Mouse (Mus musculus): Measurements from ENCODE around the gene Camkmt. TPM values are rescaled to one million over a fixed set of nuclear protein-coding genes. Genes with fewer than 3 reads are reported as not detected.

Camkmt gene
- total RNA-seq, 2 experiments from 2014 or later = 11.8 to 12.5 TPM

DNA sequence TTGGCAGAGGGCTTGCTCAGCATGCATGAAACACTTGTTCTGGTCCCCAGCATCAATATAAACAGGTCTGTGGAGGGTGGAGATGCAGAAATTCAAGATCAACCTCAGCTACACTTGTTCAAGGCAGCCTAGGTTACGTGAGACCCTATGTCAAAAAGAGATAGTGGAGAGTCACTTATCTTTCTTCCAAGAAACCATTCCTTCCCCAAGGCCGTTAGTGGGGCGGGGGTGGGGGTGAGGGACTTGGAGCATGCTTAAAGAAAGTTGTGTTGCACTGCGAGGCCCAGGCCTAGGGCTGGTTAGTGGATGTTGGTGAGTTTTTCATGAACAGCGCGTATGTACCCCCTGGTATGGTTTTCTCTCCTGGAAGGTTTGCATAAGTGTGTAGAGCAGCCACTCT lies 292.6 kb downstream of the Camkmt start:
- intact Hi-C loops (cut with DNase I) = no loop called here
- DNase-seq (ENCODE audit: extremely low spot score in 1 of 2, low spot score in 2 of 2) = no peak

DNA sequence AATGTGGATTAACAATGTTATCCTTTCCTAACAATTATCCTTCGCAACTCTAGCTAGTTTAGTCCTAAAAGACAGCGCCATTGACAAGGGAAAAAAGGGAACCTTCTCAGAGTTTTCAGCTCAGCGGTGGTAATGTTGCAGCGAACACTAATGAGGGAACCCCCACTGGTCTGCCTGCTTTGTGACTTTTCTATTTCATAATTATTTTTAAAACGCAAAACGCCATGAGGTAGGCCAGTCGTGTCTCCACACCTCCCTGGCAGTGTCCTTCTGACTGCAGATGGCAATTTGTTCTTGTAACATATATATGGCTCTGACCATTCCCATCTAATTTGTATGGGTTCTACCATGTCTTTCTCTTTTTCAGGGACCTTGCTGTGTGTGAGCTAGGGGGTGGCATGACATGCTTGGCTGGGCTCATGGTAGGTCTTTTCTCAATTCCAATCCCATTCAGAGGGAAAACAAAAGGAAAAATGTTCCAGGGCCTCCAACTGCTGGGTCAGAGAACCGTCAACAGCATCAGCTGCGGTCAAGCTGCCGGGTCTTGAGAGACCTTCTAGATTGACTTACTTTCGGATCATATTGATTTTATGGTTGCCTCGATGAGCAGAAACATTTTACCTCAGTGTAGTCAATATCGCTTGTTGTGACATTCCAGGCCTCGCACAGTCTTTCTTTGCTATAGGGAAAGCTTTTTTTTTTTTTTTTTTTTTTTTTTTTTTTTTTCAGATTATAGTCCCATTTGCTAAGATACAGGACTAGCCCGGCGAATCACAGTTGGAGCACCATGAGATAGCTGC lies 302.9 kb downstream of the Camkmt start:
- no peak for DNase-seq (ENCODE audit: extremely low spot score in 1 of 2, low spot score in 2 of 2)
- intact Hi-C loops (cut with DNase I) = no loop called here

DNA sequence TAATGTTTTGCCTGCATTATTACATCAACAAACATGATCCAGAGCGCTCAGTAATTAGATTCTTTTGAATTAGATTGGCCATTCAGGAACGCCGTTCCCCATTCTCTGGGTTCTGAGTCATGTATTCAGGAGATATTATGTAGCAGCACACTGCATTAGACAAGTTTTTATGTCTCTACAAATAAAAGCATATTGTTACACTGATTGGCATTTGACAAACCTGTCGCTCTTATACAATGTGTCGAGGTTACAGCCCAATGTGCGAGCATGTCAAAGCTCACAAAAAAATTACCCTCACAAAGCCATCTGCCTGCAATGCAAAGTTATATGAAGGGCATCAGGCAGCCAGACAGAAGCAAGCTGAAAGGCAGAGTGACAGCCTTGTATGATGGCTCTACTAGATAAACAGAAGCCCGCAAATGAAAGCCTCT lies 303.6 kb downstream of the Camkmt start:
- no peak for DNase-seq (ENCODE audit: extremely low spot score in 1 of 2, low spot score in 2 of 2)
- intact Hi-C loops (cut with DNase I) = no loop called here

DNA sequence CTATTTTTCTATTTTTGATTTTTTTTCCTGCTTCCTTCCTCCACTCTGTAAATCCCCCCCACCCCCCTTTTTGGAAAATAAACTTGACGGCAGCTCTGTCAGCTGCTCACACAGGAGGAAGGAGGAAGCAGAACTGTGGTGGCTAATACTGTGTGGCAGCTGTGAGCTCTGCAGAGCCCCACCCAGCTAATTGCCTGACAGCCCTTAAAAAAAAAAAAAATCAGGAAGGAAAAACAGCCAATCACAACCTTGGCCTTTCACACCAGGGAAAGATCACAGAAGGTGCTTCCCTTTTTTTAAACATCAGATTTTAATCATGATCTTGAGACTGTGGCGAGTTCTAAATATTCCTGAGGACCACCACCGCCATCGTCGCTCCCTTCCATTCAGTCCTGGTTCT lies 305.1 kb downstream of the Camkmt start:
- no peak for DNase-seq (ENCODE audit: extremely low spot score in 1 of 2, low spot score in 2 of 2)
- intact Hi-C loops (cut with DNase I) = no loop called here

DNA sequence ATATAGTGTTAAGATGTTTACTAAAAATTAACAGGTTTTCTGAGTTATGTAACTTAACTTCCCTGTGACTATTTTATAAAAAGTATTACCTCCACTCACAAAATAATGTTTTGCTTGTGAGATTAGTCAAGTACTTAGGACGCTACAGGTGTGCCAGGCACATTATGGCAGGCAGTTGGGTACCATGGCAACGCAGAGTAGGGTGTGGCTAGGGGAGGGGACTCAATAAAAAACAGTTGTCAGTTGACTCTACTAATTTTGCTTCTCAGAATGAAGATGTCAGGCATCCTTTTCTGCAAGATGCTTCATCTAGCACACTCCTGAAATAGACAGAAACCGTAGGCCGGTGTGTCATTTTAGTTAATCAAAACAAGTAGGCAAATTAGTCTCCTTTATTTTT lies 310.4 kb downstream of the Camkmt start:
- intact Hi-C loops (cut with DNase I) = no loop called here
- no peak for DNase-seq (ENCODE audit: extremely low spot score in 1 of 2, low spot score in 2 of 2)

DNA sequence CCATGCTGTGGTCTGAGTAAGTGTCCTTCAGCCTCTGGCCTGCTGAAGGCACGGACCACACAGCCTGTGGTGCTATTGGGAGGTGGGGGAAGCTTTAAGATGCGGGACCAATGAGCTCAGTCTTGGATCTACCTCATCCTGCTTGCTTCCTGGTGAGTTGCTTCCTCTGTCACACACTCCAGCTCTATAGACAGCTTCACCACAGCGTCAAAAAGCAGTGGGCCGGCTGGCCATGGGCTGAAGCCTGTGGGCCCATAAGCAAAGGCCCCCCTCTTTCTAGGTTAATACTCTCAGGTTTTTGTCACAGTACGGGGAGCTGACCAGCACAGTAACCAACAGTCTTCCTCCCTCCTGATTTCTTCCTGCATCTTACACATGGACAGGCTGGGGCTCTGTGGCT lies 314.8 kb downstream of the Camkmt start:
- no peak for DNase-seq (ENCODE audit: extremely low spot score in 1 of 2, low spot score in 2 of 2)

DNA sequence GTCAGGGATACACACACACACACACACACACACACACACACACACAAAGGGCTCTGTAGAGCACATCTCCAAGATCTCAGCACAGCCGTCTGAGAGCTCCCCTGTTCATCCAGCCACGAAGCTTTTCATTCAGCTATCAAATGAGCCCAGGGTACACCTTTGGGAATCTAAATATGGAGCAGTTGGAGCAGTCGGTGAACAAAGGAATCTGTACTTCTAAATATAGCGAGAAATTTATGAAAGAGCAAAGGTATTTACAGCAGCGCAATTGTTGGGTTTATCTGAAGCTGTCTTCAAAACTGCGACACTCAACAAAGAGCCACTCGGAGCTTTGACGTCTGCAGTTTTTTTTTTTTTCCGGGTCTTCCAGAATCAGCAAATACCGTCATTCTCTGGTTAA lies 315.8 kb downstream of the Camkmt start:
- no peak for DNase-seq (ENCODE audit: extremely low spot score in 1 of 2, low spot score in 2 of 2)
- intact Hi-C loops (cut with DNase I) = no loop called here

More for the DNA sequence above, 314.8 kb downstream of the Camkmt start:
- intact Hi-C loops (cut with DNase I) = no loop called here

DNA sequence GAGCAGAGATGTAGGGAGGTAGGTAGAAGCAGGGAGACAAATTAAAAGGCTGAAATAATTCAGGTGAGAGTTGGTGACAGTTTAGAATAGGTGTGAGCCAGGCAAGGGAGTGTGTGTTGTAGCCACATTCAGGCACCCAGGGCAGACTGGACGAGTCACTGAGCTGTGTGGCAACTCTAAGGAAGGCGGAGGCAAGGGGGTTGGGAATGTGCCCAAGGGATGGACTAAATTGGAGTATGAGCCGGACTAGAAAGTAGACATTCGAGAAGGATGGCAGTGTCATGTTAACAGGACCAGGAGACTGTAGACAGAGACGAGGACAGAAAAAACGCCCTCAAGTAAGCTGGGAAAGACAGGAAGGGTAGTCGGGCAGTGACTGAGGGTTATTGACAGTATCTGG lies 338.5 kb downstream of the Camkmt start:
- intact Hi-C loops (cut with DNase I) = no loop called here
- no peak for DNase-seq (ENCODE audit: extremely low spot score in 1 of 2, low spot score in 2 of 2)

DNA sequence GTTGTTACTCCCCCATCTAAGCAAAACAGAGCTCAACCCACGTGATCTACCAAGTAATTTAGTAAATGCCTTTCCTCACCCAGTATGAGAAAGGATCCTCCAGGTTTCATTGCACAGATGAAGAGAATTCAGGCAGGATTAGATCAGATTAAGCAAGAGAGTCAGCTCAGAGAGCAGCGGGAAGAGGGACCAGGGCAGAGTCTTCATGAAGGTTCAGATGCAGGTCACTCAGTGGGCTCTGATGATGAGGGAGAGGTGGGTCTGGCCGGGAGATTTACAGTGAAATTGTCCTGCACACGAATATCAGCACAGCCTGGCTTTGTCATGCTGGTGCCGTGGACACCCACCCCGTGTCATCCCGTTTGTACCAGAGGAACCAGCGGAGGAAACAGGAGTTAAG lies 342.6 kb downstream of the Camkmt start:
- intact Hi-C loops (cut with DNase I) = no loop called here
- no peak for DNase-seq (ENCODE audit: extremely low spot score in 1 of 2, low spot score in 2 of 2)

DNA sequence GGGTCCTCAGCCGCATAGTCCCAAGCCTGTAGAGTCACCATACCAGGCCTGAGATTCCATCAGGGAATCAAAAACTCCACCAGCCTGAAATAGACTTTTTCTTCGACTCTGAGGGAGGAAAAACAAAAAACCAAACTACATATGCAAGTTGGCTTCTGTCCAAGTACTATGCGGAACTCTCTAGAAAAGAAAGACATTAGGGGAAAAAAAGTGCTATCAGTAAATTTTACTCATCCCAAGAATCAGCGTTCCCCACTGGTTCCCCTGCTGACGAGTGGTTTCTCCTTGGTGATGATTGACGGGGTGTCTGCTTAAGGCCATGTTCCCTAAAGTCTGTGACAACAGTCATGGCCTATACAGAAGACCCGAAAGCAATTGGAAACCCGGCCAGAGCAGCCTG lies 352.7 kb downstream of the Camkmt start:
- intact Hi-C loops (cut with DNase I) = no loop called here
- DNase-seq (ENCODE audit: extremely low spot score in 1 of 2, low spot score in 2 of 2) = no peak

DNA sequence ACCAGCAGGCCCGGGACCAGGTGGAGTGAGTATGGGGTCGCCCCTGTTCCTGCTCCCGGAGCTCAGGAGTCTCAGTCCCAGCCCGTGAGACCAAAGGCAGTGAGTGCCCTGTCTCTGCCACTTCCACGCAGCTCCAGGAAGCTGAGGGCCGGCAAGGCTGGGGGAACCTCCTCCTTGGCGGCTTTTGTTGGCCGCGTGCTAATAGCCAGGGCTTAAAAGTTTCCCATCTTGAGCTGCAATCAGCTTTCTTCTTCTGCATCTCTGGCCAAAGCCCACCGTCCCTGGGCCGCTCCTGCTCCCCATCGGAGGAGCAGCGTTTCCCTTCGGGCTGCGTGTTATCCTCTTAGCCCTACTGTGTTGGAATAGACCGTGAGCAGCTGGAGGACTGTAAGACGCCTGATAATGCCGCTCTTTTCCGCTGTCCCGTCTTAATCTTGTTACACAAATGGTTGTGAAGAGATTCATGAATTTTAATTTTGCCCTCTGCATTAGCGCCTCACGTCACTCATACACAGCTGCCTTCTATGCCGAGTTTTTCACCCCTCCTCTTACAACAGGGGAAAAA lies 364.1 kb downstream of the Camkmt start:
- intact Hi-C loops (cut with DNase I) = no loop called here
- DNase-seq (ENCODE audit: extremely low spot score in 1 of 2, low spot score in 2 of 2) = no peak

DNA sequence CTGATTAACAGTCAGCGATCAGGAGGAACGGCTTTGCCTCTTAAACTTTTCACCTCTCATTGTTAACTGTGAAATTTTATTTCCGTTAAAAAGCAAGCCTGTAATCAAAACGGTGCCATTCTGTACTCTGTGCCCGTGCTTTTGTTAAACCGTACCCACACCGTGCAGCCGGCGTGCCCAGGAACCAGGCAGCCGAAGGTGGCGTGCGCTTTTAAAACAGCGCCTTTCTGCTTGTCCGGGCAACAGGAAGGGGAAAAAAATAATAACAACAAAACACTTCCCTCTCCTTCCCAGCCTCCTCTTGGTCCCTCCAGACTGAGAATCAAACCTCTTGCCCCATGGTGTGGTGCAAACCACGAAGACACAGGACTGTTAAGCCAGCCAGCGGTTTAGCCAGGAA lies 364.7 kb downstream of the Camkmt start:
- no peak for DNase-seq (ENCODE audit: extremely low spot score in 1 of 2, low spot score in 2 of 2)
- intact Hi-C loops (cut with DNase I) = no loop called here

DNA sequence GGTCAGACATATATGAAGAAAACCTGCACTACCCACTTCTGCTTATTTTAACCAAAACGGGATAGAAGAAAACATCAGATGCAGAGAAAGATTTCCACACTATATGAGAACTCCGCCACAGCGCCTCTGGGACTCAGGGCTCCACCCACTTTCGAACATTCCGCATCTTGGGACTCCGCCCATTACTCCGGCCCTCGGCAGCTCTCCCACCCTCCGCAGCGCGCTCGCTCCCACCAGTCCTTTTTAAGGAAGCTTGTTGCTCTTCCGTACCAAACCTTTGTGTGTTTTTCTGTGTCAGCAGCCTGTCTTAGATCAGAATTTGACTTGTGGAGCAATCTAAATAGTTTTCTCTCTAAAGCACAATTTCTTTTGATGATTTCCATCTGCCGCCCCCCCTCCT lies 367.7 kb downstream of the Camkmt start:
- intact Hi-C loops (cut with DNase I) = no loop called here
- no peak for DNase-seq (ENCODE audit: extremely low spot score in 1 of 2, low spot score in 2 of 2)

DNA sequence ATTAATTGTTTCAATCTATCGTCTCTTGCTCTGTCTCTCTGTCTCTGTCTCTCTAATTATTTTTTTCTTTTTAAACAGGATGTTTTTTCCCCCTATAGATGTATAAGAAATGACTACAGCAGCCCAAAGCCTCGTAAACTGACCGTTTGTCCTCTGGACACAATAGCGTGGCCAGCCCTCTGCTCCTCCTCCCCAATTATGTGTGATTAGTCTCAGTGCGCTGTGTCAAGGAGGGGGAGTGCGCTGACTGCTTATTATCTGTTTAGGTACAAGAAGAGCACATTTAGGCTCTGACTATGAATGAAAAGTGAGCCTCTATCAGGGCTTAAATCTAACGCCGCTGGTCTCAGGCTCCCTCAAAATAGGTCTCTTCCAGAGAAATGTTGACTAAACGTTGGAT lies 368.2 kb downstream of the Camkmt start:
- no peak for DNase-seq (ENCODE audit: extremely low spot score in 1 of 2, low spot score in 2 of 2)

DNA sequence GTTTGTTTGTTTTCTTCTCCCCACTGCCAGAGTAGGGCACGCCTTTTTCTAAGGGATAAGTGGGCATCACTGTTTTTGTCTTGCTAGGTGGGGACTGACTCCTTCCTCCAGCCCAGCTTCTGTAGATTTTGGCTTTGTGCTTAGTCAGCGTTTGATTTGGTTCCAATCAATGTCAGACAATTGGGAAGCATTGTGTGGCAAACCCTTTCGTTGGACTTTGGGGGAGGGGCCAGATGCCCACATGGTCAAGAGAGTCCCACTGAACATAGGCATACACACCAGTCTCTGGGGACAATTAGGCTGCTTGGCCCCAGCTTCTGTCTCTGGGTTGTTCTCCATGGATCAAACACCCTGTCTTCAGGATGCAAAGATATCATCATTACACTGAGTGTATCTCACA lies 371.2 kb downstream of the Camkmt start:
- intact Hi-C loops (cut with DNase I) = no loop called here

More for the DNA sequence above, 368.2 kb downstream of the Camkmt start:
- intact Hi-C loops (cut with DNase I) = no loop called here

DNA sequence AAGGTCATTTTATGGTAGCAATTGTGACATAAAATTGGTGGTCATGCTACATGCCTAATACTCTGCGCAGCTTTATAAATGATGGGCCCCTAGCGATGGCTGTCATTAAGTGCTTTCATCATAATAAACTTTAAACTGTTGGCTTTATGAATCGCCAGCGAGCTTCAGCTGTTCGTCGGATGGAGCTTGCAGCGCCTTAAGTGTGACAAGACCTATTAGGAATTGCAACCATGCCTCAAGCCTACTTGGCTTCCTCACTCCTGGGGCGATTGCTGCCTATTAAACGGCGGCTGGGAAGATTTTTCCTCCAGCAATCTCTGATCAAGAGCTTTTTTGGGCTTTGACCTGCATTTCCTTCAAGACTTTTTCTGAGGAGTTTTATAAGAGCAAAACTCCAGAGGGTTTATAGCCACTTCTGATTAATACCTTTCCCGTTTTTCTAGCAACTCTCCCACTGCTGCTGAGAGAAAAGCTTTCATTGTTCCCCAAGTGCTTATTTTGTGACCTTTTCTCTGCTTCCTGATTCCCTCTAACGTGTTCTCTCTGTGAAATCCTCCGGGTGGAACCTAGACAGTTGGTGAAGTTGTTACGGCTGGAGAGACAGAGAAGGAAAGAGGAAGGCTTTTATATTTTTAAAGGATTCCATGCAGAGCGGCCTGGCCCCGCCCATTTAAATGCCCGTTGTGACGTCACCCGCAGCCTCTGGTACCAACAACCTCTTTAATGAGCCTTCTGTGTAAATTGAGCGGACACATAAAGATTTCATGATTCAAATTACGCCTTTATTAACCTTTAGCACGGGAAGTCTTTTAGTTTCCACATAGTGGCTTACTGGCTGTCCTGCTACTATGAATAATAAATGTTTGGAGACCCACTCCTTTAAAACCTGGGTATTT lies 373.4 kb downstream of the Camkmt start:
- DNase-seq (ENCODE audit: extremely low spot score in 1 of 2, low spot score in 2 of 2) = no peak
- intact Hi-C loops (cut with DNase I) = no loop called here

More for the DNA sequence above, 371.2 kb downstream of the Camkmt start:
- DNase-seq (ENCODE audit: extremely low spot score in 1 of 2, low spot score in 2 of 2) = no peak

DNA sequence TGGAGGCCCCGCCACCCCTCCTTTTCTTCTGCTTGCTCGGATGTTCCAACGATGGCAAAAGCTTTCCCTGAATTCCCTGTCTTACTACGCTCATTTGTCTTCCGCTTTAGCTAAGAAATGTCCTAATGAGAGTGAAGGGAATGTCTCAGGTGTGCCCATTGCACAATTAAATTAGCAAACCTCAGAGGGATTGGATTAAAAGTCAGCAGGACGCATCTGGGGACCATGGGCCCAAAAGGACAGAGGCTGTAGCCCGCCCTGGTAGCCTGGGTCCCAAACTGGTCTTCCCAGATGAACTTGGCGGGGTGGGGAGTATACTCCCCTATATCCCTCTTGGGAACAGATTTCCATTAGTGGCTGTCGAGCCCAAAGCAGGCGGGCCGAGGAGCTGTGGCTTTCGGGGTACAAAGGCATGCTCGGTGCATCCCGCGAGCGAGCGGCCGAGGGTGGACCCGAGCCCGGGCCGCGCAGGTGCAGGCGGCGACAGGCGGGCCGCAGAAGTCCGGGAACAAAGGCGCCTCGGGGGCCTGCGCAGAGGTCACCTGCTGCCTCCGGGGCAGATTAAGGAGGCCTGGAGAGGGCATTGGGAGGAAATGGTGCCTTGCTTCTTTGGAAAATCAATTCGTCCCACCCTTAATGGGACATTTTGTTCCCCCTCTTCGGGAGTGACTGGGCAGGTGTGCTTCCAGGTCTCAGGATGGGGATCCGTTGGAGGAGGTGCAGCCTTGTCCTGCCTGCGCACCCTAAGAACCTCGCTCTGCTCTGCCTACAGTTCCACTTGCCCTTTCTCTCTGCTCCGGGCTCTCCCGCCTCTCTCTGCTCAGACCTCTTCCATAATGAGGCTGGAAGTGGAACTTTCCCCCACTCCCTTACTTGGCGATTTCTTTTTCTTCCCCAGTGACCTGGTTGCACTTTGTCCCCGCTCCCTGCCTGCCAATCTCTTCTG lies 374.4 kb downstream of the Camkmt start:
- intact Hi-C loops (cut with DNase I) = no loop called here
- no peak for DNase-seq (ENCODE audit: extremely low spot score in 1 of 2, low spot score in 2 of 2)

DNA sequence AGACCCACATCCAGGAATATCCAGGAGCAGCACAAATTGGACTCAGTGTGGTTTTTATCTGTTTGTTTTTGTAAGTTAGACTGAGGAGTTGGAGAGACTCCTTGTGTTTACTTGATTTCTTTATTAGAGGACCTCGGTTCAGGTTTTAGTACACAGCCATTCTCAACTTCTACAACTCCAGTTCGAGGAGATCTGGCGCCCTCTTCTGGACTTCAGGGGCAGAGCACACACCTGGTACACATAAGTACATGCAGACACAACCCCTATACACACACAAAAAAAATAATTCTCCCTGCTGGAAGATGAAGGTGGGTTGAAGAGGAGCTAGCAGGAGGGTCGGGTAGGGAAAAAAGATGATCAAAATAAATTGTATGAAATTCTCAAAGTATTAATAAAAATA lies 379.4 kb downstream of the Camkmt start:
- no peak for DNase-seq (ENCODE audit: extremely low spot score in 1 of 2, low spot score in 2 of 2)
- intact Hi-C loops (cut with DNase I) = no loop called here

Data from left cerebral cortex, postnatal 10 days (tissue).